Mouse (Mus musculus): ENCODE data around the gene Gm6676. TPM values are rescaled to one million over a fixed set of nuclear protein-coding genes. Genes with fewer than 3 reads are reported as not detected.
A peak's percentile ranks its signal among the peaks of the same experiment; 100 is the strongest.
"Not testable (repeated sequence)": the region's sequence is repeated elsewhere in the genome, so short reads cannot be mapped to it uniquely, and the experiment has no call there.

Gm6676 gene
- not detected for total RNA-seq (2021)
- long read RNA-seq, experiment 1, result 0 reads
- long read RNA-seq, experiment 2, result 0 reads

GRCm38 (mm10) chr14:7125312-7125711, at the start of gene Gm6676:
Gene Gm6676 (minus strand): TSS chr14:7125412.
- H3K27ac ChIP-seq; H3K4me3 ChIP-seq; DNase-seq (ENCODE audit: low spot score in 2 of 2): not testable (repeated sequence)

- DNase-seq (ENCODE audit: low spot score in 2 of 2), result peak in 1 of 2 experiments; percentile 4
- not testable (repeated sequence) for H3K27ac ChIP-seq, H3K4me3 ChIP-seq
Measured at GRCm38 (mm10) chr14:7174483-7174971, 49.3 kb upstream of the Gm6676 start, which contains the start of gene Gm3512. Gene Gm3512 (minus strand): TSS chr14:7174533.

GRCm38 (mm10) chr14:7105124-7105802, 19.9 kb downstream of the Gm6676 start:
- not testable (repeated sequence) for H3K4me3 ChIP-seq, H3K27ac ChIP-seq
- DNase-seq (ENCODE audit: low spot score in 2 of 2), result peak; percentile 0 to 8

GRCm38 (mm10) chr14:7100521-7100920, 24.7 kb downstream of the Gm6676 start, which contains the start of gene Gm3696:
Gene Gm3696 (minus strand): TSS chr14:7100621.
- H3K4me3 ChIP-seq; DNase-seq (ENCODE audit: low spot score in 2 of 2): not testable (repeated sequence)

More at GRCm38 (mm10) chr14:7100521-7100920, 24.7 kb downstream of the Gm6676 start, which contains the start of gene Gm3696:
- not testable (repeated sequence) for H3K27ac ChIP-seq

Other genes with a start within 250 kb of the Gm6676 start
- gene Gm3667, start 235.4 kb downstream of the Gm6676 start, total RNA-seq (2021), result 1 to 10 TPM in 1 of 2 experiments, under 1 TPM in 1; 0.93 to 1.2 TPM
- not detected for gene Gm6356, start 151.6 kb downstream of the Gm6676 start, total RNA-seq (2021)
- under 1 TPM in 1 of 2 experiments, not detected in 1; 0.66 TPM for gene Gm10406, start 98.0 kb downstream of the Gm6676 start, total RNA-seq (2021)
- not detected for gene Gm3685, start 80.4 kb downstream of the Gm6676 start, total RNA-seq (2021)
- 1 to 10 TPM; 3.1 to 3.4 TPM for gene Gm3696, start 24.8 kb downstream of the Gm6676 start, total RNA-seq (2021)
- 1 to 10 TPM; 1.3 to 1.5 TPM for gene Gm3512, start 49.1 kb upstream of the Gm6676 start, total RNA-seq (2021)
- not detected for gene Gm16434, start 69.1 kb upstream of the Gm6676 start, total RNA-seq (2021)
- not detected for gene Gm3727, start 139.3 kb upstream of the Gm6676 start, total RNA-seq (2021)
- 1 to 10 TPM in 1 of 2 experiments, under 1 TPM in 1; 0.66 to 1.0 TPM for gene Gm3739, start 189.6 kb upstream of the Gm6676 start, total RNA-seq (2021)
- gene Gm5797, start 207.0 kb upstream of the Gm6676 start, total RNA-seq (2021), result not detected
- gene Gm8374, start 239.7 kb upstream of the Gm6676 start, total RNA-seq (2021), result not detected

Data from layer of hippocampus, adult 2 months (tissue).